Mouse (Mus musculus) kidney, embryonic 16.5 days (tissue): ENCODE measurements around the gene Hhat. TPM values are rescaled to one million over a fixed set of nuclear protein-coding genes. Genes with fewer than 3 reads are reported as not detected.

Experiments
- ATAC-seq: fragments of 200-750 bp; cut with Nextera tagmentation; 2 replicates; pipeline ENCODE4 v1.8.0; 2017; ENCODE audit warnings: moderate TSS enrichment; ENCODE audit not compliant: low FRiP score, low TSS enrichment
- H3K27ac ChIP-seq: fragments of 300-500 bp; sonication (generic); 2 replicates; pipeline ENCODE4 v1.5.1; 2014; ENCODE audit warnings: low read length
- H3K27me3 ChIP-seq: fragments of 300-500 bp; sonication (generic); 2 replicates; pipeline ENCODE4 v1.6.1; 2014; ENCODE audit warnings: low read length, control low read depth, mixed read lengths; ENCODE audit not compliant: insufficient read depth
- H3K36me3 ChIP-seq: fragments of 300-500 bp; sonication (generic); 2 replicates; pipeline ENCODE4 v1.6.1; 2014; ENCODE audit warnings: low read length, control low read depth, mixed read lengths; ENCODE audit not compliant: insufficient read depth
- H3K4me1 ChIP-seq: fragments of 300-500 bp; sonication (generic); 2 replicates; pipeline ENCODE4 v1.6.1; 2014; ENCODE audit warnings: low read length, control low read depth, mixed read lengths; ENCODE audit not compliant: insufficient read depth
- H3K4me2 ChIP-seq: fragments of 300-500 bp; sonication (generic); replicated peaks from 2 replicates; pipeline ENCODE4 v1.6.1; 2014; ENCODE audit warnings: low read depth, low read length
- H3K4me3 ChIP-seq: fragments of 300-500 bp; sonication (generic); 2 replicates; pipeline ENCODE4 v1.5.1; 2014; ENCODE audit warnings: mild to moderate bottlenecking, low read length
- H3K9ac ChIP-seq: fragments of 300-500 bp; sonication (generic); replicated peaks from 2 replicates; pipeline ENCODE4 v1.6.1; 2014; ENCODE audit warnings: low read length
- H3K9me3 ChIP-seq: fragments of 300-500 bp; sonication (generic); 2 replicates; pipeline ENCODE4 v1.6.1; 2016; ENCODE audit warnings: low read length, control low read depth
- WGBS: fragments of 180-500 bp; shearing (Covaris S2); extraction: QIAGEN DNeasy Blood & Tissue Kit; methylation state at CpG from one replicate; pipeline ENCODE4 v1.1.7; 2014; 5-methylcytosine and 5-hydroxymethylcytosine counted together
- polyA plus RNA-seq: library from polyadenylated mRNA; unstranded; fragments of >200 nt; fragmentation: Nextera tagmentation; extraction: Ambion mirVana; gene quantifications from 2 replicates; pipeline ENCODE4 v1.2.1, GENCODE M21; 2015

Hhat gene
- polyA plus RNA-seq, 1 experiment from 2014 or later: 17.8 TPM

DNA sequence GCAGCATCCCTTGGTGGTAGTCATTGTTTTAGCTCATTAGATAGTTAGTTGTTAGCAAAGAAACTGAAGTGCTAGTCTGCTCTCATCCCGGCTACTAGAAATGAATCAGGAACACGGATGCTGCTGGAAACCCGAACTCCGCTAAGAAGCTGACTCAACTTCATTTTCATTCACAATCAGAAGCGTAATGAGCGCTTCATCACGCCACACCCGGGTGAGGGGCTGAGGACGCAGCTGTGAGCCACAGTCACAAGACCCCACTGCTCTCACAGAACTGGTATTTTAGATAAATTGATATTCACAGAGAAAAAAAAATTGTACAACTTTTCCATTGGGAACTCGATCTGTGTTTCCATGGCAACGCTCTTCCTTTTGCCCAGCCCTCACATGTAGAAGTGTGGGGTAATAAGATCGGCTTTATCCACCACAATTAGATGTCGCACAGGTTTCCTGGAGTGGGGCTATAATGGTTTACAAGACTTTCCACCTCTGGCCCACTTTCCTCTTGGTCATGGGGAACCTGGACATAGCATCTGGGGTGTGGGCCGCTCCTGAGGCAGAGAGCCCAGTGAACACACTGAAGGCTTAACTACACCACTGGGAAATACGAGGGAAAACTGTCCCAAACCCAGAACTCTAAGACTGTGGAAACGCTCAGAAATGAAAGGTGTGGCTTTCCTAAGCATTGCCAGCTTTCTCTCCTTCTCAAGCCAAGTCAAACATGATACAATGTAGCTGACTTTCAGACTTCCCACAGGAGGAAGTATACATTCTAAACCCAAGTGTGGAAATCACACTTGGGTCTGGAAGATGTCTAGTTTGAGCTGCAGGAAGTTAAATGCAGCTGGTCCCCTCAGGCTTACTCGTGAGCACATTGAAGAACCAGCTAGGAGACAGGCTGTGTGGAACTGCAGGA is 14.3 kb upstream of the Hhat start:
- Histone ChIP-seq H3K9me3 (no peaks in the 10 kb centered on the region), H3K27me3 (no peaks in the 10 kb centered on the region), H3K27ac (peak overlapping the region; percentile 15), H3K4me1 (peaks cover 18% of the 10 kb centered on the region), H3K36me3 (no peaks in the 10 kb centered on the region), H3K4me3 (no peak overlapping the region), H3K9ac (no peak overlapping the region), H3K4me2 (no peak overlapping the region)
- peak; percentile 25; the same call in 1 of the 2 replicates for ATAC-seq
- WGBS: 73% methylated on average over 17 of the region's 17 CpGs

- no peaks in the 10 kb centered on the region for H3K9me3 ChIP-seq
- ATAC-seq: no peak
- 32% methylated on average over 4 of the region's 4 CpGs for WGBS
- H3K4me2 ChIP-seq: no peak overlapping the region
- 0 out of 2 replicates have a peak overlapping the region, but pooled peaks have one; percentile 18 for H3K9ac ChIP-seq
- H3K27ac ChIP-seq: no peak overlapping the region
- no peaks in the 10 kb centered on the region for H3K27me3 ChIP-seq
- no peaks in the 10 kb centered on the region for H3K36me3 ChIP-seq
- no peak overlapping the region for H3K4me3 ChIP-seq
- peaks cover 18% of the 10 kb centered on the region for H3K4me1 ChIP-seq
Observed at GRCm38 (mm10) chr1:192784374-192784773, 13.4 kb upstream of the Hhat start.

GRCm38 (mm10) chr1:192781256-192781655 is 10.2 kb upstream of the Hhat start:
- peaks cover 10% of the 10 kb centered on the region for H3K4me1 ChIP-seq
- no peaks in the 10 kb centered on the region for H3K27me3 ChIP-seq
- H3K36me3 ChIP-seq: no peaks in the 10 kb centered on the region
- no peak overlapping the region for H3K4me3 ChIP-seq
- H3K9me3 ChIP-seq: no peaks in the 10 kb centered on the region
- H3K27ac ChIP-seq: no peak overlapping the region
- H3K9ac ChIP-seq: no peak overlapping the region
- ATAC-seq: no peak; the same call in 1 of the 2 replicates
- H3K4me2 ChIP-seq: no peak overlapping the region

DNA sequence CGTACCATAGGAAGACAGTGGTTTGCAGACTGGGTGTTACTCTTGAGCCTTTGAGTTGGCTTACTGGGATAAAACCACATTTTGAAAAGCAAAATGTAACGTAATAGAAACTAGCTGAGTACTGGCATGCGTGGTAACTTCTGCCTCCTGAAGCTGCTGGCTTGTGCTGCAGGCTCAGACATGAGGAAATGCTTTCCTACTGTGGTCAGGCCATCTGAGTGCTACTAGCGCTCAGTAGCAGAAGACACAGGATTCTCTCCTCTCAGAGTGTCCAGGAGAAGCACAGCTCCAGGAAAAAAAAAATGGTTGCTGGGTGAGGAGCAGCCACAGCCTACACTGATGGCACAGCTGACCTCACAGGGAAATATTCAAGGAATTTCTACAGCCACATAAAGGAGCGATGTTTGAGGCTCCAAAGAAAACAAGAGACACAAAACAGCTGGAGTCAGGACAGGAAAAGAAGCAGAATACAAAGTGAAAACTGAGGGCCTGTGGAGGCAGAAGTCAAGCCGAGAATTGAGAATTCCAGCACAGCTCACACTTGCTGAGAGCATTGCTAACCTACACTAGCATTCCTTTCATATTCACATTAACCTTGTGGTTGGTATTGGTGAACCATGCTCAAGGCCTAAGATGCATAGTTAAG is 8.0 kb upstream of the Hhat start:
- no peaks in the 10 kb centered on the region for H3K27me3 ChIP-seq
- no peaks in the 10 kb centered on the region for H3K36me3 ChIP-seq
- H3K9me3 ChIP-seq: no peaks in the 10 kb centered on the region
- no peak overlapping the region for H3K4me3 ChIP-seq
- H3K9ac ChIP-seq: no peak overlapping the region
- peaks cover 6% of the 10 kb centered on the region for H3K4me1 ChIP-seq
- H3K4me2 ChIP-seq: no peak overlapping the region
- WGBS: 44% methylated on average over 6 of the region's 6 CpGs
- peak overlapping the region; percentile 77 for H3K27ac ChIP-seq
- peak; percentile 78 for ATAC-seq

GRCm38 (mm10) chr1:192778206-192778605 is 7.2 kb upstream of the Hhat start:
- Histone ChIP-seq H3K27me3 (no peaks in the 10 kb centered on the region), H3K36me3 (no peaks in the 10 kb centered on the region), H3K4me3 (no peak overlapping the region), H3K4me1 (peaks cover 6% of the 10 kb centered on the region), H3K27ac (peak overlapping the region; percentile 77), H3K9ac (no peak overlapping the region), H3K4me2 (no peak overlapping the region), H3K9me3 (no peaks in the 10 kb centered on the region)
- ATAC-seq: no peak
- 89% methylated on average over 4 of the region's 4 CpGs for WGBS

- 20% methylated on average over 10 of the region's 10 CpGs for WGBS
- no peaks in the 10 kb centered on the region for H3K36me3 ChIP-seq
- H3K4me2 ChIP-seq: peak overlapping the region; percentile 99
- peak overlapping the region; percentile 95 for H3K27ac ChIP-seq
- no peaks in the 10 kb centered on the region for H3K27me3 ChIP-seq
- H3K9ac ChIP-seq: peak overlapping the region; percentile 97
- H3K9me3 ChIP-seq: no peaks in the 10 kb centered on the region; the same call in 1 of the 2 replicates
- peaks cover 19% of the 10 kb centered on the region for H3K4me1 ChIP-seq
- ATAC-seq: peak; percentile 76
- H3K4me3 ChIP-seq: peak overlapping the region; percentile 74
Observed at GRCm38 (mm10) chr1:192770130-192770494, 911 bp downstream of the Hhat start.

- Histone ChIP-seq H3K4me2 (no peak overlapping the region), H3K27me3 (no peaks in the 10 kb centered on the region), H3K9ac (no peak overlapping the region), H3K36me3 (no peaks in the 10 kb centered on the region), H3K9me3 (no peaks in the 10 kb centered on the region; the same call in 1 of the 2 replicates), H3K4me3 (no peak overlapping the region), H3K27ac (no peak overlapping the region), H3K4me1 (peaks cover 12% of the 10 kb centered on the region)
- no peak for ATAC-seq
- 41% methylated on average over 4 of the region's 4 CpGs for WGBS
Observed at GRCm38 (mm10) chr1:192765531-192765930, 5.5 kb downstream of the Hhat start.

- H3K9me3 ChIP-seq: no peaks in the 10 kb centered on the region; the same call in 1 of the 2 replicates
- H3K4me2 ChIP-seq: no peak overlapping the region
- H3K27ac ChIP-seq: no peak overlapping the region
- no peaks in the 10 kb centered on the region for H3K27me3 ChIP-seq
- ATAC-seq: no peak
- peaks cover 6% of the 10 kb centered on the region; the same call in 1 of the 2 replicates for H3K4me1 ChIP-seq
- no peak overlapping the region for H3K9ac ChIP-seq
- no peaks in the 10 kb centered on the region for H3K36me3 ChIP-seq
- no peak overlapping the region for H3K4me3 ChIP-seq
- 63% methylated on average over 2 of the region's 2 CpGs for WGBS
Observed at GRCm38 (mm10) chr1:192764547-192764946, 6.5 kb downstream of the Hhat start.

- H3K9me3 ChIP-seq: no peaks in the 10 kb centered on the region; the same call in 1 of the 2 replicates
- H3K27me3 ChIP-seq: no peaks in the 10 kb centered on the region
- no peak overlapping the region for H3K4me2 ChIP-seq
- H3K4me1 ChIP-seq: peaks cover 7% of the 10 kb centered on the region; the same call in 1 of the 2 replicates
- ATAC-seq: no peak
- no peak overlapping the region for H3K4me3 ChIP-seq
- H3K27ac ChIP-seq: no peak overlapping the region
- 74% methylated on average over 7 of the region's 7 CpGs for WGBS
- H3K9ac ChIP-seq: no peak overlapping the region
- no peaks in the 10 kb centered on the region for H3K36me3 ChIP-seq
Observed at GRCm38 (mm10) chr1:192762946-192763933, 7.8 kb downstream of the Hhat start.
